Mouse (Mus musculus) intestine, embryonic 16.5 days (tissue): ENCODE data around the gene Zbtb12. TPM values are rescaled to one million over a fixed set of nuclear protein-coding genes. Genes with fewer than 3 reads are reported as not detected.
"Not testable (repeated sequence)": the region's sequence is repeated elsewhere in the genome, so short reads cannot be mapped to it uniquely, and the experiment has no call there.

Experiments
- ATAC-seq: fragments of 200-750 bp; cut with Nextera tagmentation; 2 replicates; pipeline ENCODE4 v1.8.0; 2017; ENCODE audit warnings: moderate TSS enrichment, moderate library complexity
- H3K27ac ChIP-seq: fragments of 300-500 bp; sonication (generic); 2 replicates; pipeline ENCODE4 v1.5.1; 2014; ENCODE audit warnings: mild to moderate bottlenecking, low read length
- H3K27me3 ChIP-seq: fragments of 300-500 bp; sonication (generic); replicated peaks from 2 replicates; pipeline ENCODE4 v1.6.1; 2014; ENCODE audit warnings: low read length, control low read depth, mixed read lengths; ENCODE audit not compliant: control insufficient read depth, insufficient read depth
- H3K36me3 ChIP-seq: fragments of 300-500 bp; sonication (generic); 2 replicates; pipeline ENCODE4 v1.6.1; 2014; ENCODE audit warnings: low read length, control low read depth; ENCODE audit not compliant: control insufficient read depth, insufficient read depth
- H3K4me1 ChIP-seq: fragments of 300-500 bp; sonication (generic); 2 replicates; pipeline ENCODE4 v1.6.1; 2014; ENCODE audit warnings: low read length, control low read depth, mixed read lengths; ENCODE audit not compliant: control insufficient read depth, insufficient read depth
- H3K4me2 ChIP-seq: fragments of 300-500 bp; sonication (generic); 2 replicates; pipeline ENCODE4 v1.6.1; 2014; ENCODE audit warnings: low read depth, low read length, control low read depth
- H3K4me3 ChIP-seq: fragments of 300-500 bp; sonication (generic); 2 replicates; pipeline ENCODE4 v1.5.1; 2014; ENCODE audit warnings: mild to moderate bottlenecking, low read length
- H3K9ac ChIP-seq: fragments of 300-500 bp; sonication (generic); 2 replicates; pipeline ENCODE4 v1.6.1; 2014; ENCODE audit warnings: low read depth, low read length
- H3K9me3 ChIP-seq: fragments of 300-500 bp; sonication (generic); 2 replicates; pipeline ENCODE4 v1.6.1; 2016; ENCODE audit warnings: low read length, control low read depth; ENCODE audit not compliant: control insufficient read depth
- WGBS: fragments of 180-500 bp; shearing (Covaris S2); extraction: QIAGEN DNeasy Blood & Tissue Kit; methylation state at CpG from one replicate; pipeline ENCODE4 v1.1.7; 2014; 5-methylcytosine and 5-hydroxymethylcytosine counted together
- polyA plus RNA-seq: library from polyadenylated mRNA; unstranded; fragments of >200 nt; fragmentation: Nextera tagmentation; extraction: Ambion mirVana; gene quantifications from 2 replicates; pipeline ENCODE4 v1.2.1, GENCODE M21; 2015

Gene Zbtb12
- polyA plus RNA-seq, 1 experiment from 2014 or later: 1.7 TPM

- ATAC-seq: no peak
- no peaks in the 10 kb centered on the region for H3K27me3 ChIP-seq
- 14% methylated on average over 10 of the region's 10 CpGs for WGBS
- peaks cover 10% of the 10 kb centered on the region for H3K36me3 ChIP-seq
- no peaks in the 10 kb centered on the region for H3K9me3 ChIP-seq
- peak overlapping the region; percentile 66 for H3K4me2 ChIP-seq
- H3K4me3 ChIP-seq: peak overlapping the region; percentile 94
- H3K27ac ChIP-seq: peak overlapping the region; percentile 94
- H3K9ac ChIP-seq: peak overlapping the region; percentile 99
- peaks cover 29% of the 10 kb centered on the region for H3K4me1 ChIP-seq
Observed at GRCm38 (mm10) chr17:34897373-34898159, 18.3 kb downstream of the Zbtb12 start.

GRCm38 (mm10) chr17:34898160-34898586, 18.9 kb downstream of the Zbtb12 start, which contains the start of the genes C2 and Ehmt2:
Gene C2 (minus strand): TSS chr17:34898265.
Gene Ehmt2 (plus strand): TSS chr17:34898469.
- peaks cover 15% of the 10 kb centered on the region for H3K36me3 ChIP-seq
- no peaks in the 10 kb centered on the region for H3K27me3 ChIP-seq
- no peaks in the 10 kb centered on the region for H3K9me3 ChIP-seq
- peak within 1 kb of the TSS; percentile 99 for H3K9ac ChIP-seq
- H3K4me2 ChIP-seq: peak within 1 kb of the TSS; percentile 83
- H3K4me3 ChIP-seq: peak within 1 kb of the TSS; percentile 94
- H3K27ac ChIP-seq: peak within 1 kb of the TSS; percentile 94
- WGBS: under 1% methylated on average over 22 of the region's 44 CpGs
- H3K4me1 ChIP-seq: peaks cover 29% of the 10 kb centered on the region
- peak; percentile 56 for ATAC-seq

GRCm38 (mm10) chr17:34898706-34899052, 19.4 kb downstream of the Zbtb12 start:
- Histone ChIP-seq H3K36me3 (peaks cover 19% of the 10 kb centered on the region), H3K4me3 (peak overlapping the region; percentile 94), H3K9me3 (no peaks in the 10 kb centered on the region), H3K27ac (peak overlapping the region; percentile 94), H3K4me2 (peak overlapping the region; percentile 83; the same call in 1 of the 2 replicates), H3K4me1 (peaks cover 25% of the 10 kb centered on the region), H3K27me3 (no peaks in the 10 kb centered on the region), H3K9ac (peak overlapping the region; percentile 99)
- 1% methylated on average over 14 of the region's 47 CpGs for WGBS
- no peak for ATAC-seq

- Histone ChIP-seq H3K4me2 (peak overlapping the region; percentile 83), H3K4me1 (peaks cover 23% of the 10 kb centered on the region), H3K9ac (peak overlapping the region; percentile 99), H3K9me3 (no peaks in the 10 kb centered on the region), H3K27me3 (no peaks in the 10 kb centered on the region), H3K36me3 (peaks cover 19% of the 10 kb centered on the region), H3K4me3 (peak overlapping the region; percentile 94), H3K27ac (peak overlapping the region; percentile 94)
- under 1% methylated on average over 40 of the region's 45 CpGs for WGBS
- ATAC-seq: peak; percentile 14; the same call in 1 of the 2 replicates
Observed at GRCm38 (mm10) chr17:34899053-34899889, 20.0 kb downstream of the Zbtb12 start.

- no peaks in the 10 kb centered on the region for H3K9me3 ChIP-seq
- peak overlapping the region; percentile 99 for H3K9ac ChIP-seq
- H3K27ac ChIP-seq: peak overlapping the region; percentile 94
- peak overlapping the region; percentile 83 for H3K4me2 ChIP-seq
- H3K4me3 ChIP-seq: peak overlapping the region; percentile 94
- WGBS: under 1% methylated on average over 5 of the region's 5 CpGs
- no peak for ATAC-seq
- H3K36me3 ChIP-seq: peaks cover 19% of the 10 kb centered on the region
- H3K4me1 ChIP-seq: peaks cover 23% of the 10 kb centered on the region
- H3K27me3 ChIP-seq: no peaks in the 10 kb centered on the region
Observed at GRCm38 (mm10) chr17:34899890-34900243, 20.6 kb downstream of the Zbtb12 start.

GRCm38 (mm10) chr17:34900826-34901225, 21.5 kb downstream of the Zbtb12 start:
- Histone ChIP-seq H3K36me3 (peaks cover 23% of the 10 kb centered on the region), H3K4me1 (peaks cover 16% of the 10 kb centered on the region)
- H3K4me2 ChIP-seq, H3K27ac ChIP-seq, H3K4me3 ChIP-seq, H3K9ac ChIP-seq, H3K27me3 ChIP-seq, H3K9me3 ChIP-seq, ATAC-seq: not testable (repeated sequence)

GRCm38 (mm10) chr17:34901948-34902347, 22.7 kb downstream of the Zbtb12 start:
- not testable (repeated sequence) for H3K9ac ChIP-seq, H3K4me2 ChIP-seq, H3K27ac ChIP-seq, H3K9me3 ChIP-seq, H3K27me3 ChIP-seq, ATAC-seq, H3K4me1 ChIP-seq, H3K4me3 ChIP-seq
- WGBS: 85% methylated on average over 9 of the region's 10 CpGs
- H3K36me3 ChIP-seq: peaks cover 26% of the 10 kb centered on the region

- no peak for ATAC-seq
- Histone ChIP-seq H3K4me2 (no peak overlapping the region), H3K4me1 (peaks cover 8% of the 10 kb centered on the region; the same call in 1 of the 2 replicates), H3K27ac (no peak overlapping the region), H3K9ac (0 out of 2 replicates have a peak overlapping the region, but pooled peaks have one; percentile 30), H3K36me3 (peaks cover 32% of the 10 kb centered on the region), H3K9me3 (no peaks in the 10 kb centered on the region), H3K4me3 (no peak overlapping the region), H3K27me3 (no peaks in the 10 kb centered on the region)
- WGBS: 78% methylated on average over 9 of the region's 9 CpGs
Observed at GRCm38 (mm10) chr17:34902895-34903294, 23.6 kb downstream of the Zbtb12 start.

GRCm38 (mm10) chr17:34910982-34911381, 31.7 kb downstream of the Zbtb12 start:
- H3K9ac ChIP-seq: peak overlapping the region; percentile 31
- WGBS: 68% methylated on average over 10 of the region's 10 CpGs
- peak overlapping the region; percentile 88 for H3K27ac ChIP-seq
- no peak overlapping the region for H3K4me2 ChIP-seq
- peaks cover 15% of the 10 kb centered on the region; the same call in 1 of the 2 replicates for H3K4me1 ChIP-seq
- H3K36me3 ChIP-seq: peaks cover 41% of the 10 kb centered on the region
- H3K4me3 ChIP-seq: peak overlapping the region; percentile 15; the same call in 1 of the 2 replicates
- no peaks in the 10 kb centered on the region for H3K27me3 ChIP-seq
- peak; percentile 74 for ATAC-seq
- H3K9me3 ChIP-seq: no peaks in the 10 kb centered on the region
